Mouse (Mus musculus): ENCODE data around the gene Cd7.

Cd7 gene

DNA sequence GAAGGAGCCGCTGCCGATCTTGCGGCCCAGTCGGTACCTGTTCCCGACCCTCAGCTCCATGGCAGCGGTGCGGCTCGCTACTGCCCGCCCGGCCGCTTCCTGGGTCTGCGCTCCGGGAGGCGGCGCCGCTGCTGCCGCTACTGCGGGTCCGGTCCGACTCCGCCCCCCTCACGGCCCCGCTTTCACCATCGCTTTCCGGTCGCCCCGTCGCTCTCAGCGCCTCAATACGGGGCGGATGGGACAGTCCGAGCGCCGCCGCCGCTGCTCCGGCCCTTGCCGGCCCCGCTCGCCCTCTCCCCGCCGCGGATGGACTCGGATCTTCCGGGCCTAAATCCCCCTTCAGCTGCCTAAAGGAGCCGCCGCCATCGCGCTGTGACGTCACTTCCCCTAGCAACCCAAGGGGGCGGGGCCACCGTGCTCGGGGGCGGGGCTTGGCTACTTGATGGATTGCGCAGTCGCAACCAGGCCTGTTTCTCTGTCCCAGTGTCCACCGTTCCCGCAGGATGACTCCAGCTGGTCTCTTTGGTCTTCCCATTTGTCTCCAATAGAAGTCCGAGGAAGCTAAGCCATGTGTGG is 48.2 kb downstream of the Cd7 start, which contains the start of gene Csnk1d:
Gene Csnk1d (minus strand): TSS at position 380 of the 576 bp plus-strand sequence.
- DNase-seq (ENCODE audit: low read depth): peak; percentile 98

DNA sequence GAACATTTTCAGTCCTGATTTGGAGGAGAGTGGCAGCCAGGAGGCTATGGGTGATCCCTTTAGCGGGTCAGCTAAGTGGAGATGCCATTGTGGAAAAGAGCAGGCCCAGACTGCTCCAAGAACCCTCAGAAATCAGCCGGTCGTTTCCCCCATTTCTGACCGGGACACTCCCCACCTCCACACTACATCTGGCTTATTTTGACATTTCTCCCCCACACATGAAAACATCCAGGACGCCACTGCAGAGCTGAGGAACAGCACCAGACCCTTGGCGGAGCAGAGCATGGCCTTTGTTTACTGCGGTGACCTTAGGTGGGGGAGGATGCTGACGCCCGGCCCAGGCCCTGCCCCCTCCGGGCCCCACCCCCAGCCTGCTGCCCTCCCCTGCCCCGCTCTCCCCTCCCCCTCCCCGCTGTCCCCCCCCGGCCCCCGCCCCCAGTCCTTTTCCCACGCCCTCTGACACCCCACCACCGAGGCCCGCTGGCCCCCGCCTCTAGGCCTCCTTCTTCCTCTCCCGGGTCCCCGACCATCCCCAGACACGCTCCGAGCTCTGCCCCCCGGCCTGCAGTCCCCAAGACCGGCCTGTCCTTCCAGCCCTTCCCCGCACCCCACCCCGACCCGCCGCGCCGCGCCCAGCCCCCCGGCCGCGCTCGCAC is 49.0 kb downstream of the Cd7 start:
- peak; percentile 72 for DNase-seq (ENCODE audit: low read depth)

DNA sequence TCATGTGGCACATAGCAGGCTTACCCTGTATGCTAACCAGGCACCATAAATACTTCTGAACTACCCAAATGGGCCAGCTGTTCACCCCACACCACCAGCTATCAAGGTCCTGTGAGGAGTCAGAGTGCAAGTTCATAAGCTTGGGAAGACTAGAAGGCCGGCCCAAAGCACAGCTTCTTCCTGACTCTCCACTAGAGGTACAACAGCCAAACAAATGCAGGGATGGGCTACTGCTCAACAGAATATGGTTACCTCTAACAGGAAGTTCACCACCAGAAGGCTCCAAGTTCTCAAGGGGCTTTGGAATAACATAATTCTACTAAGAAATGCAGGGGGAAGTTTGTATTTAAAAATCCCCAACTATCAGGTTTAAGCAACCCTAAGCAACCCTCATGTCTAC is 49.7 kb downstream of the Cd7 start:
- DNase-seq (ENCODE audit: low read depth): peak; percentile 54

DNA sequence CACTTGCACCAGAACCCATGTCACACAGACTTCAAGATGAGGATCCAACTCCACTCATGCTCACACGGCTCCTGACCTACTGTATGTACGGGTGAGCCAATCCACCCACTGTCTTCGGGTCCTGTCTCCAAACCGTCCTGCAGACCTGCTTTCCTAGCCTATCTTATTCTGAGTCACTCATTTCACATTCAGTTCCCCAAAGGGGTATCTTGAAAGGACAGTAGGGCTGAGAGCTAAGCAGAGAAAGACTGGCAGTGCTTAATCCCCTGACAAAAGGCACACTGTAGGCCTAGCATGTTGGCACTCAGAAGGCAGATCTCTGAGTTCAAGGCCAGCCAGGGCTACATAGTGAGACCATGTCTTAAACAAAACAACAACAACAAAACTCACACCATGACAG is 50.8 kb downstream of the Cd7 start:
- DNase-seq (ENCODE audit: low read depth): peak; percentile 20

DNA sequence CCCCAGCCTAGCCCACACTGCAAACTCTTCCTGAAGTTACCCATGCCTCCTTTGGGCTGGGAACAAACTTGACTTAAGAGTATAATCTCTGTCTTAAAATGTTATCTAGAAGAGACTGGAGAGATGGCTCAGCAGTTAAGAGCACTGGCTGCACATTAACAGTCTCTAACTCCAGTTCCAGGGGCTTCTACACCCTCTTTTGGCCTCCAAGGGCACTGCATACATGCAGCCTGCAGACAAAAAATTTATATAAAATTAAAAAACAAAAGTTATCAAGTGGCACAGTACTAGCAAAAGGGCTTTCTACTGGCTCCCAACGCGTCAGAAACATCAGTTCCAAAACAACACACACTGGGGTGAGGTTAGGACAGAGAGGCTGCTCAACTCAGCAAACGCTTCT is 51.6 kb downstream of the Cd7 start:
- peak; percentile 19 for DNase-seq (ENCODE audit: low read depth)

All from induced T-regulatory cell, adult 2 months (primary cell).